Mouse (Mus musculus): ENCODE measurements around the gene Kif27. TPM values are rescaled to one million over a fixed set of nuclear protein-coding genes. Genes with fewer than 3 reads are reported as not detected.

Kif27 gene
- total and polyA plus RNA-seq, 3 experiments: 0.13 to 0.42 TPM; not detected in 1

DNA sequence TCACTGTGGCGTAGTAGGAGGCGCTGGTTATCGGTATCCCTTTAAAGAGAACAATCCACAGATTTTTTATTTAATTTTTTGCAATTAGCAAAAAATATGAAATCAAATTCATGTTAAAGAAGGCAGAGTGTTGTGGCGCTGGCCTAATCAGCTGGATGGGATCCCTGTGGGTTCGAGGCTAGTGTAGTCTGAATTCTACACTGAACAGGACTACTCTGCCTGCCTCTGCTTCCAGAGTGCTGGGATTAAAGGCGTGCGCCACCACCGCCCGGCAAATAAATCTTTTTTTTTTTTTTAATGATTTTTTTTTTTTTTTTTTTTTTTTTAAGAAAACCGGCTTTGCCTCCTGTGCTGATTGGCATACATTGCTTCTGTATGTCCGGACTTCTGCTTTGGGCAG lies 25.4 kb upstream of the Kif27 start:
- peaks cover 0 to 9% of the 10 kb centered on the region in 2 experiments; a peak in 2 of 4 replicates for H3K36me3 ChIP-seq (ENCODE audit: control insufficient read depth in 1 of 2, insufficient read depth in 2 of 2, low read length in 2 of 2)

DNA sequence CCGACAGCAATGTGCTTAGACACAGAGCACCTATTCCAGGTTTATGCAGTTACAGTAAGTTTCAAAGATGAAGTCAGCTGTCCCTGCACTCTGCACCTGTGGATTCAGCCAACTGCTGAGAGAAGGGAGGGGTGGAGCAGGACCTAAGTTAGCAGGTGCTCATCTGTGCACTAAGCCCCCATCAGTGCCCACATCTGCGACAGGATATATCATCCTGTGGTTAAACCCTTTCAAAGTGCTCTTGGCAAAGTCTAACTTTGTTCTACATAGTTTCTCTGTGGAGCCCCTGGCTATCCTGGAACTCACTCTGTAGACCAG lies 14.2 kb upstream of the Kif27 start:
- Histone ChIP-seq H3K79me2 (ENCODE audit: control insufficient read depth, insufficient read depth, low read length, poor library complexity) (no peaks in the 10 kb centered on the region), H3K4me3 (ENCODE audit: control insufficient read depth in 1 of 2, insufficient read depth in 1 of 2, low read depth in 2 of 2, low read length in 2 of 2) (no peak overlapping the region), H3K36me3 (ENCODE audit: control insufficient read depth in 1 of 2, insufficient read depth in 2 of 2, low read length in 2 of 2) (no peaks in the 10 kb centered on the region), H3K4me1 (ENCODE audit: control insufficient read depth in 1 of 2, insufficient read depth in 2 of 2, low read length in 2 of 2) (no peaks in the 10 kb centered on the region), H3K9ac (ENCODE audit: control insufficient read depth, low read depth, low read length, poor library complexity, severe bottlenecking) (no peak overlapping the region), H3K27ac (ENCODE audit: control insufficient read depth, low read depth, low read length) (no peak overlapping the region), H3K9me3 (replicated peaks; ENCODE audit: insufficient read depth, low read length) (no peaks in the 10 kb centered on the region), H3K27me3 (ENCODE audit: control insufficient read depth in 1 of 2, insufficient read depth in 2 of 2, low read length in 2 of 2) (no peaks in the 10 kb centered on the region)
- no peak for TF ChIP-seq RCOR1 (IDR thresholded peaks at IDR 0.05; ENCODE audit: low read depth, low read length)
- TF ChIP-seq TBP (IDR thresholded peaks at IDR 0.05; ENCODE audit: low read depth, low read length): no peak
- no peak for TF ChIP-seq MAZ (IDR thresholded peaks at IDR 0.05; ENCODE audit: low read depth, low read length)
- no peak for TF ChIP-seq ELF1 (IDR thresholded peaks at IDR 0.05; ENCODE audit: low read depth, low read length)
- TF ChIP-seq ZNF384 (IDR thresholded peaks at IDR 0.05; ENCODE audit: low read depth, low read length): no peak
- TF ChIP-seq SMC3 (IDR thresholded peaks at IDR 0.05; ENCODE audit: low read depth, low read length): no peak
- no peak for TF ChIP-seq USF1 (IDR thresholded peaks at IDR 0.05; ENCODE audit: low read depth, low read length)
- TF ChIP-seq EP300 (IDR thresholded peaks at IDR 0.05; ENCODE audit: low read depth in 1 of 2, low read length in 2 of 2): no peak
- no peak for DNase-seq (ENCODE audit: low read depth, low spot score)

More for the DNA sequence above, 25.4 kb upstream of the Kif27 start:
- Histone ChIP-seq H3K9ac (ENCODE audit: control insufficient read depth, low read depth, low read length, poor library complexity, severe bottlenecking) (no peak overlapping the region), H3K9me3 (replicated peaks; ENCODE audit: insufficient read depth, low read length) (no peaks in the 10 kb centered on the region), H3K4me1 (ENCODE audit: control insufficient read depth in 1 of 2, insufficient read depth in 2 of 2, low read length in 2 of 2) (peaks cover 0 to 5% of the 10 kb centered on the region in 2 experiments; a peak in 1 of 4 replicates), H3K4me3 (ENCODE audit: control insufficient read depth in 1 of 2, insufficient read depth in 1 of 2, low read depth in 2 of 2, low read length in 2 of 2) (no peak overlapping the region), H3K79me2 (ENCODE audit: control insufficient read depth, insufficient read depth, low read length, poor library complexity) (no peaks in the 10 kb centered on the region), H3K27ac (ENCODE audit: control insufficient read depth, low read depth, low read length) (no peak overlapping the region), H3K27me3 (ENCODE audit: control insufficient read depth in 1 of 2, insufficient read depth in 2 of 2, low read length in 2 of 2) (no peaks in the 10 kb centered on the region)
- DNase-seq (ENCODE audit: low read depth, low spot score): no peak
- no peak for TF ChIP-seq MYB (IDR thresholded peaks at IDR 0.05; ENCODE audit: low read depth, low read length)
- no peak for TF ChIP-seq NRF1 (IDR thresholded peaks at IDR 0.05; ENCODE audit: insufficient read depth, low read depth, low read length, poor library complexity, severe bottlenecking)
- TF ChIP-seq POLR2AphosphoS5 (IDR thresholded peaks at IDR 0.05; ENCODE audit: borderline replicate concordance, low read depth, low read length): no peak
- TF ChIP-seq SIN3A (IDR thresholded peaks at IDR 0.05; ENCODE audit: low read length): no peak
- peak; percentile 22; the same call in 1 of the 2 replicates for TF ChIP-seq ZNF384 (IDR thresholded peaks at IDR 0.05; ENCODE audit: low read depth, low read length)
- TF ChIP-seq HCFC1 (IDR thresholded peaks at IDR 0.05; ENCODE audit: low read depth, low read length): no peak
- TF ChIP-seq ZC3H11A (IDR thresholded peaks at IDR 0.05; ENCODE audit: low read depth, low read length): no peak
- no peak for TF ChIP-seq ZKSCAN1 (IDR thresholded peaks at IDR 0.05; ENCODE audit: low read depth, low read length)
